Mouse (Mus musculus): ENCODE measurements around the gene Ano7.

- TF ChIP-seq EP300 (IDR thresholded peaks at IDR 0.05; ENCODE audit: low read depth) (no peak), CTCF (IDR thresholded peaks at IDR 0.05; ENCODE audit: low read depth) (no peak)
These were observed 15.2 kb downstream of the Ano7 start for GRCm38 (mm10) chr1:93388906-93389305.

Data from liver, postnatal 0 days (tissue).